Mouse (Mus musculus): ENCODE results near the gene Mapk10.

- TF ChIP-seq CTCF (IDR thresholded peaks at IDR 0.05; ENCODE audit: borderline replicate concordance, control insufficient read depth, extremely low read depth, insufficient read depth, low read length, poor library complexity) (no peak), POLR2A (IDR thresholded peaks at IDR 0.05; ENCODE audit: control insufficient read depth, extremely low read depth, insufficient read depth, low read length, poor library complexity) (no peak)
Measured at GRCm38 (mm10) chr5:103174607-103175006, 36.5 kb downstream of the Mapk10 start.

All from thymus, adult 2 months (tissue).